Mouse (Mus musculus) macrophage (primary cell): ENCODE results near the gene Coro1a. TPM values are rescaled to one million over a fixed set of nuclear protein-coding genes. Genes with fewer than 3 reads are reported as not detected.

Experiments used
- H3K27ac ChIP-seq: fragments of 350-480 bp; formaldehyde crosslinking; 2 replicates; pipeline ENCODE4 v1.9.0; 2021
- H3K36me3 ChIP-seq: fragments of 350-480 bp; formaldehyde crosslinking; 2 replicates; pipeline ENCODE4 v1.9.0; 2021; ENCODE audit errors: inconsistent target
- H3K4me3 ChIP-seq: fragments of 350-480 bp; formaldehyde crosslinking; 2 replicates; pipeline ENCODE4 v1.9.0; 2021; ENCODE audit errors: inconsistent target
- H3K79me2 ChIP-seq: fragments of 350-480 bp; formaldehyde crosslinking; 2 replicates; pipeline ENCODE4 v1.9.0; 2021; ENCODE audit errors: inconsistent target
- WGBS: methylation state at CpG from one replicate; pipeline ENCODE4 v1.1.7; 2026; ENCODE audit warnings: inconsistent platforms; ENCODE audit not compliant: missing documents; 5-methylcytosine and 5-hydroxymethylcytosine counted together
- polyA plus RNA-seq: library from polyadenylated mRNA; stranded (reverse); fragments of 250-400 nt; gene quantifications from 3 replicates; pipeline ENCODE4 v1.2.4, GENCODE M21; 2018; ENCODE audit warnings: inconsistent platforms

Gene Coro1a
- polyA plus RNA-seq, 1 experiment from 2014 or later, result 69.4 TPM

DNA sequence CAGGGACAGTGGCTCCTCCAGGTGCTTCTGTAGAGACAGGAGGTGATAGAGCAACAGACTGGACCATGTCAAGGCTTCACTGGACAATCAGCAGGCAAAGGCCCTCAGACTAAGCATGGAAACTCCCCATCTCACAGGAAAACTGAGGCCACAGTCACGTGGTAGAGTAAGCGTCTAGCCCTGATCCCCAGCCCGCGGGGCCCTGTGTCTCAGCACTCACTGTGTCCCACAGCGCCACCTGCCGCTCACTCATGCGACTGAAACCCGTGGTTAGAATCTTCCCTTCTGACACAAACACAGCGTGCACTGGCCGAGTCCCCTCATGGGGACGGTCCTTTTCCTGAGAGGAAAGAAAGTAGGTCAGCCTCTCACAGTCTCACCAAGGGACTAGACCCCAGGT is 6.5 kb downstream of the Coro1a start:
- WGBS, result under 1% methylated on average over 11 of the region's 11 CpGs
- peak overlapping the region; percentile 98 for H3K27ac ChIP-seq
- H3K79me2 ChIP-seq, result peaks cover 79% of the 10 kb centered on the region
- peaks cover 23% of the 10 kb centered on the region for H3K36me3 ChIP-seq
- peak overlapping the region; percentile 93; the same call in 1 of the 2 replicates for H3K4me3 ChIP-seq

DNA sequence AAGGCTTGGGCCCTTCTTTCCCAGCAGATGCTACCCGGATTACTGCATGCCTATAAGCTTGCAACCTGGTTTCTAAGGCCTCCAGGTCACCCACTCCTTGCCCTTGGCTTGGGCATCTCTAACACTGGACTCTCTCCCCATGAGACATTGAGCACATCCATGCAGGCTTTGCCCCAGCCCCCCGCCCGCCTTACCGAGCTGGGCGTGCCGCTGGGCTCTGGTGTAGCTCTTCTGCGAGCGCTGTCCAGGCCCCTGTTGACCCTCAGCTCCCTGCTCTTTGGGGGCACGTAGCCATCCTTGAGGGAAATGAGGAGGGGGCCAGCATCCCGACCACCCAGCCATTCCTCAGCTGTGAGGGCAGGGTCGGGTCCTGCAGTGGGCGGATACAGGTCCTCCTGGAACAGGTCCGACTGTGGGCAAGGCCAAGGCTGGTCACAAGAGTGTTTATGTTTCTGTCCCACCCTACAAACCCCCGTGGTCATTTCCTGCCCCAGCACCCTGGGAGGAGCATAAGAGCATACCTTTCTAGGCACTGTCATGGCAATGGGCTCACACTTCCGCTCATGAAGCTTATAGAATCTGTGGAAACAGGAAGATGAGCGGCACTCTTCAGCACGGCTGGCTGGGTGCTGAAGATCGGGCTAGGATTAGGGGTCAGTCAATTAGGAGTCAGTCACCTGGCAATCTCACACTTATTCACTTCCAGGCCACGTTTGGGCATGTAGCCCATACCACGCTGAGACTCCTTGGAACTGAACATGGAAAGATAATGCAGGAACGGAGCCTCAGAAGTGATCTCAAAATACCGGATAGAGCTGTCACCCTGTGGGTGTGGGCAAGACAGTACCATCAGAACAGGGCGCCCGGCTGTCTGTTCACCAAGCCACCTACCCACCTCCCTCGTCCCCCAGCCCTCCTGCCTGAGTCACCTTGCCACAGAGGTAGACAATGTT is 7.2 kb downstream of the Coro1a start:
- peak overlapping the region; percentile 98 for H3K27ac ChIP-seq
- 84% methylated on average over 21 of the region's 25 CpGs for WGBS
- peaks cover 23% of the 10 kb centered on the region for H3K36me3 ChIP-seq
- H3K4me3 ChIP-seq, result no peak overlapping the region; the same call in 1 of the 2 replicates
- peaks cover 82% of the 10 kb centered on the region for H3K79me2 ChIP-seq

DNA sequence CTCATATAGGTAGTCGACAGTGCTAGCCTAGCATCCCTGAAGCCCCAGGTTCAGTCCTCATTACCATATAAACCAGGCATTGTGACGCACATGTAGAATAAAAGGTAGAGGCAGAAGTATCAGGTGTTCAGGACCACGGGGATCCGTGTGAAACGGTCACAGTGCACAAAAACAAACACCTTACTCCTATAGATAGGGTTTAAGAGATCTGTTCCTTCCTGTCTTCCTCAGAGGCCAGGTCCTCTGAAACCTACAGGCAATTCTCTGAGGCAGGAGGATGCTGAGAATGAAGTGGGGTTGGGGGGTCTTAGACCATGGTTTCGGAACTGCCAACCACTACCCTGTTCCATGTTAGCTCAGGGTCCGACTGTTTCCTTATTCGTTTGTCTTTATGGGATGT is 9.7 kb downstream of the Coro1a start:
- Histone ChIP-seq H3K79me2 (peaks cover 82% of the 10 kb centered on the region), H3K27ac (peak overlapping the region; percentile 94; the same call in 1 of the 2 replicates), H3K36me3 (peaks cover 23% of the 10 kb centered on the region), H3K4me3 (no peak overlapping the region)
- WGBS, result 84% methylated on average over 8 of the region's 8 CpGs

DNA sequence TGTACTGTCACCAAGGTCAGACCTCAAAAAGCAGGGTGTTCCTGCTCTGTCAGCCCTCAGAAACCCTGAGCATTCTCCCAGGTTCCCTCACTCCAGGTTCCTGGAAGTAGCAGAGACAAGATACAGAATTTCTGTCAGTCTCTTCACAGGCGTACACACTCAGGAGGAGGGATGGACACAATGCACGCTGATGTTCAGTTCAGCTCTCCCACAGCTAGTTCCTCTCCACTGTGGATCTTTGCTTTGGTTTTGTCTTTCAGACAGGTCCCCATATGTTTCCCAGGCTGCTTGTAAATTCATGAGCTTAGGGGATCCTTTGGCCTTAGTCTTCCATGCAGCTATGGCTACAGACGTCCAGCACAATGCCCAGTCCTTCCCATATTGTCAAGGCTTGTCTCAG is 10.7 kb downstream of the Coro1a start:
- H3K79me2 ChIP-seq, result peaks cover 76% of the 10 kb centered on the region
- peak overlapping the region; percentile 87 for H3K4me3 ChIP-seq
- H3K27ac ChIP-seq, result peak overlapping the region; percentile 94
- WGBS, result 49% methylated on average over 3 of the region's 3 CpGs
- peaks cover 28% of the 10 kb centered on the region for H3K36me3 ChIP-seq

DNA sequence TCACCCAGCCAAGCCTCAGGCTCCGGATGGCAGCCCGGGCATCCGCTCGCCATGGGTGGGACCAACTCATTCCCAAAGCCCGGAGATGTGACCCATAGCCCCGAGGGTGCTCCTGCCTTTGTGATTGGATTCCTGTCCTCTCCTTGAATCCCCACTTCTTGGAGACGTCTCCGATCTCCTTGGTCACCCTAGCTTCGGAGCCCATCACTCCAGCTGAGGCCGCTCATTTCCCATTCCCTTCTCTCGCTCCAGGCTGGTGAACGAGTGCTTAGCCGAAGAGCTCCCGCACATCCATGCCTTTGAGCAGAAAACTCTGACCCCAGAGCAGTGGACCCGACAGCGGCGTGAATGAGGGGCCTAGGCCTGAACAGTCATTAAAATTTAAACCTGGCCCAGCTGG is 11.3 kb downstream of the Coro1a start:
- peak overlapping the region; percentile 94 for H3K27ac ChIP-seq
- peak overlapping the region; percentile 87 for H3K4me3 ChIP-seq
- peaks cover 33% of the 10 kb centered on the region for H3K36me3 ChIP-seq
- H3K79me2 ChIP-seq, result peaks cover 70% of the 10 kb centered on the region
- WGBS, result 10% methylated on average over 17 of the region's 17 CpGs

DNA sequence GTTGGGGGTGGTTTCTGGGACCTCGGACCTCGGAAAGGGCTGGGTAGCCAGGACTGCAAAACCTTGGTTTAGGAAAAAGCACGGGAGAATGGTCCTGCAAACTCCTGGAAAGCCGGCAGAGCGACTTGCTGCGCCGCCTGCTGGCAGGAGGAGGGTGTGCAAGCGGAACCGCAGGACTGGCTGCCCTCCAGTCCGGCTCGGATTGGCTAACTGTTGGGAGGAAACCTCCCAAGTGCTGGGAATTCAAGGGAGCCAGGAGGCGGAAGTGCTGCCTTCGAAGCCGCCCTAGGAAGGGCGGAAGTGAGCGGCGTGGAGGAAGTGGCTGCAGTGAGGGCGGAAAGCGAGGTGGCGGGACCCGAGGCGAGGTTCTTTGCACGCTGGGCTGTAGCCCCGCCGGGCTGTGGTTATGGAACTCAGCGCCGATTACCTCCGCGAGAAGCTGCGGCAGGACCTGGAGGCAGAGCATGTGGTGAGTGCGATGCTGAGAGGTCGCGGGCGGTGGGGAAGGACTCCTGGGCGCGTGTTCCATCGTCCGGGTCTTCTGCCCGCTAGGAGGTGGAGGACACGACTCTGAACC is 11.9 kb downstream of the Coro1a start, which contains the start of gene Slx1b:
Gene Slx1b, minus strand, starts transcription at position 154 of the 577 bp plus-strand sequence.
- H3K79me2 ChIP-seq, result peaks cover 64% of the 10 kb centered on the region
- peaks cover 36% of the 10 kb centered on the region for H3K36me3 ChIP-seq
- peak within 1 kb of the TSS; percentile 87 for H3K4me3 ChIP-seq
- H3K27ac ChIP-seq, result peak within 1 kb of the TSS; percentile 94
- under 1% methylated on average over 40 of the region's 40 CpGs for WGBS

DNA sequence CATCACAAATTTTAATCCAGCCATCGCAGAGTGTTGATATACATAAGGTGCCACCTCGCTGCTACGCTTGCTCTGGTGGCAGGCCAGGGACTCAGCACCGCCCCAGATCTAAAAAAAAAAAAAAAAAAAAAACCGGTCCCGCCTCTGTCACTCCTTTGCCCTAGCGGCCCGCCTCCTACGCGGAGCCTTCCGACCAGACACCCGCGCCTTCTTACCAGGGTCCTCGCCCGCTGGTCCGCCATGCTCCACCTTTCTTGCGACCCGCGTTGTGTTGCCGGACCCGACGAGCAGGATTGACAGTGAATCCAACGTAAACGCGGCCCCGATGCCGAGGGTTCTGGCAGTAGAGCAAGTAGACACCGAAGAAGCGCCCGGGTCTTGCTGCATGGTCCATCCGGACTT is 12.4 kb downstream of the Coro1a start, which contains the start of gene Bola2:
Gene Bola2, plus strand, starts transcription at position 192 of the 402 bp plus-strand sequence.
- H3K36me3 ChIP-seq, result peaks cover 30% of the 10 kb centered on the region
- peak within 1 kb of the TSS; percentile 94 for H3K27ac ChIP-seq
- H3K4me3 ChIP-seq, result peak within 1 kb of the TSS; percentile 87
- WGBS, result under 1% methylated on average over 29 of the region's 31 CpGs
- peaks cover 59% of the 10 kb centered on the region for H3K79me2 ChIP-seq

DNA sequence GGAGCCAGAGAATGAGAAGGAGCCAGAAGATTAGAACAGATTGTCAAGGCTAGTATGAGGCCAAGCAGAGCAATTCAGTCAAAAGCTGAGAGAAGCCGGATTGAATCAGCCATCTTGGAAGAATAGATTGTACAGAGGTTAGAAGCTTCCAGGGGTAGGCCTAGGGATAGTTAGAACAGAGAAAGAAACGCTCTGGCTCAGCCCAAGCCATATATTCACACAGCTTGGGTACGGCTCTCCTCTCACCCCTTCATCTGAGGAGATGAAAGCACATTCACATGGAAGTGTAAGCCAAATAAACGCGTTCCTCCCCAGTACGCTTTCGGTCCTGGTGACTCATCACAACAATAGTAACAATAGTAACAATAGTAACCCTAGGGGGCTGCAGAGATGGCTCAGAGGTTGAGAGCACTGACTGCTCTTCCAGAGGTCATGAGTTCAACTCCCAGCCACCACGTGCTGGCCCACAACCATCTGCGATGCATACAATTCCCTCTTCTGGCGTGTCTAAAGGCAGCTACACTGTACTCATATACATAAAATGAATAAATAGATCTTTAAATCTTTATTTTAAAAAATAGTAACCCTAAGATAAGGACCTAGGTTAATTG is 13.0 kb downstream of the Coro1a start:
- Histone ChIP-seq H3K27ac (no peak overlapping the region; the same call in none of the 2 replicates), H3K4me3 (peak overlapping the region; percentile 87), H3K36me3 (peaks cover 24% of the 10 kb centered on the region), H3K79me2 (peaks cover 52% of the 10 kb centered on the region)
- WGBS, result 73% methylated on average over 9 of the region's 10 CpGs

DNA sequence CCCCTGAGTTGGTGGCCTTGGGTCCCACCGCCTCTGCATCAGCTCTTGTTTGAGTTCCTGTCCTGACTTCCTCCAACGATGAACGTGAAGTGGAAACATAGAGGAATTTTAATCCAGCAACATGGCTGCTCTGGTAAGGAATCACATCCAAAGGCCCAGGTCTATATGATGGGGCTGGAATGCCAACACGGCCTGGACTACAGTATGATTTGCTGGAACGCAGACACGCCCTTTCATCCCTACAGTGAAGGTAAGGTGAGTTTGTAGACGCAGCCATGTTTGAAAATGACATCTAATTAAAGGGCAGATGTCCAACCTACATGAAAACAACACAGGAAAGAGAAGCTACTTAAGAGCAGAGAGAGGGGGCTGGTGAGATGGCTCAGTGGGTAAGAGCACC is 13.8 kb downstream of the Coro1a start:
- Histone ChIP-seq H3K27ac (no peak overlapping the region), H3K79me2 (peaks cover 44% of the 10 kb centered on the region), H3K4me3 (no peak overlapping the region), H3K36me3 (peaks cover 16% of the 10 kb centered on the region; the same call in 1 of the 2 replicates)
- 79% methylated on average over 7 of the region's 7 CpGs for WGBS

DNA sequence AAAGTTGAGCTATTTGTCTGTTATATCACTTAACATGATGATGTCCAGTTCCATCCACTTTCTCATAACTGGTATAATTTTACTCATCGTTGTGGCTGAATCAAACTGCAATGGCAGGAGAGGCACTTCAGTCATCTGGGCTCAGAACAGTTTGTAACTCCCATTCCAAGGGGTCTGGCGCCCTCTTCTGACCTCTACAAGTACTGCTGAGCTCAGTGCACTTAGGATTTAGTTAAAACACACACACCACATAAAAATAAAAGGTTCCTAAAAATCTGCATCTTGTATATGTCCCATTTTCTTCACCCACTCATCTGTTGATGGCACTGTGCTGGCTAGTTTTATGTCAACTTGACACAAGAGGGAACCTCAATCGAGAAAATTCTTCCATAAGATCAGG is 14.3 kb downstream of the Coro1a start:
- WGBS, result 0% methylated on average over 2 of the region's 3 CpGs
- peaks cover 15% of the 10 kb centered on the region; the same call in 1 of the 2 replicates for H3K36me3 ChIP-seq
- no peak overlapping the region for H3K4me3 ChIP-seq
- peaks cover 40% of the 10 kb centered on the region for H3K79me2 ChIP-seq
- H3K27ac ChIP-seq, result no peak overlapping the region

DNA sequence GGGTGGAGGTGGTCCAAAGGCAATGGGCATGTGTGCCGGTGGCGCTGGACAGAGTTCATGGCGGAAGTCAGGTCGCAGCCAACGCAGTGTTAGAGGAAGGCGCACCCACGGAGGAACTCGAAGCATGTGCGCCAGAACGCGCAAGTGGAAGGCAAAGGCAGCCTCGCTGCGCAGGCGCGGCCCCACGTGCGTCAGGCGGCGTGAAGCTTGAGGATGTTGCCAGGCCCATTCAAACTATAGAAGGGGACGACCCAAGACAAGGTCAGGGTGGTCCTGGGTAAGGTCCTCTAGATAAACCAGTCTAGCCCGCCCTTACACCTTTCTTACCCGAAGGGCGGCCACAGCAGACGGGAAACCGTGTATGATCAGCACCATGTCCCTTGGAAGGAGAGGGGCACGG is 15.2 kb downstream of the Coro1a start:
- Histone ChIP-seq H3K4me3 (no peak overlapping the region), H3K79me2 (peaks cover 34% of the 10 kb centered on the region), H3K36me3 (peaks cover 15% of the 10 kb centered on the region; the same call in 1 of the 2 replicates), H3K27ac (no peak overlapping the region)
- WGBS, result 86% methylated on average over 23 of the region's 26 CpGs

DNA sequence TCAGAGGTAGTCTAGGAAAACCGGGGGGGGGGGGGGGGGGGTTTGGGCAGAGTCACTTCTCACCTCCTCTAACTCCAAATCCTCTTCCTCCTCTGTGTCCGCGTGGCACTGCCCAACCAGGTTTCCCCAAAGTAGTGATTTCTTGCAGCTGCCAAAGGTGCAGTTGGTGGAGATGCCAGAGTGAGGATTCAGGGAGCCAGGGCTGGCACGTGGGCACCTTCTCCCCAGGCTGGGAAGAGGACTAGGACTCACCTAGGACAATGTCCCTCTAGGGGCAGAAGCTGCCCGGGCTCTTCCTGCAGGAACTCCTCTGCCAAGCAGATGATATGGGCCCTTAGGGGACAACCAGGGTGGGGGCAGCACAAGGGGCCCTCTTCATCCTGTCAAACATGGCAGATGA is 15.9 kb downstream of the Coro1a start:
- Histone ChIP-seq H3K27ac (no peak overlapping the region), H3K36me3 (peaks cover 15% of the 10 kb centered on the region; the same call in 1 of the 2 replicates), H3K4me3 (no peak overlapping the region), H3K79me2 (peaks cover 29% of the 10 kb centered on the region)
- 92% methylated on average over 5 of the region's 5 CpGs for WGBS

DNA sequence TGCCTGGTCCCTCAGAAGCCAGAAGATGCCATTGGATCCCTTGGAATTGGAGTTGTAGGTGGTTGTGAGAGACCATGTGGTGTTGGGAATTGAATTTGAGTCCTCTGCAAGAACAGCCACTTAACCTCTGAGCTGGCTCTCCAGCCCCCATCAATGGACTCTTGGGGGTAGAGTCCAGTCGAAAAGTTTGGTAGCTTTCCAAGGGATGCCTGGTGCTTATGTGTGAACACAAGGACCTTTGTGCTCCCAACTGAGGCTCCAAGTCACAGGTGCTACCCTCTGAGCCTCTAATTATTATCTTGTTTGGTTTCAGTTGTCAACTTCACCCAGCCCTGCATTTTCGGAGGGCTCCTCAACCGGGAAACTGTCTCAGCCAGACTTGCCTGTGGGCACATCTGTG is 16.9 kb downstream of the Coro1a start:
- H3K27ac ChIP-seq, result no peak overlapping the region
- no peak overlapping the region for H3K4me3 ChIP-seq
- 89% methylated on average over 3 of the region's 3 CpGs for WGBS
- peaks cover 20% of the 10 kb centered on the region for H3K79me2 ChIP-seq
- peaks cover 15% of the 10 kb centered on the region; the same call in 1 of the 2 replicates for H3K36me3 ChIP-seq

DNA sequence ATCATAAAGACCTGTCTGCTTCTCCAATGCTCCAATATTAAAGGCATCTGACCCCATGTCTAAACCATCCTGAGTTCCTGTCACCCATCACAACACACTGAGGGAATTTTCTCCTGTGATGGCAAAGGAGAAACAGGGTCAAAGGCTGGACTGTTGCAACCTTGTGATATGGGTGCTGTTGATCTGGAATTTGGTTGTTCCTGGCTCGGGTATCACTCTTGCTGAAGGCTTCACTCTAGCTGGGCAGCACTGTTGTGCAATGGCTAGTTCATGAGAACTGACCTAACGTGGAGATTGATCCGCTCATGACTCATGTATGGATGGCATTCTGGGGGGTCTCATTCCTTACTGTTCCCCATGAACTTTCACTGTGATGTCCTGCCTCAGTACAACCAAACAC is 18.6 kb downstream of the Coro1a start:
- Histone ChIP-seq H3K36me3 (peaks cover 15% of the 10 kb centered on the region; the same call in 1 of the 2 replicates), H3K4me3 (no peak overlapping the region), H3K27ac (no peak overlapping the region), H3K79me2 (peaks cover 9% of the 10 kb centered on the region; the same call in 1 of the 2 replicates)
- WGBS, result 83% methylated on average over 3 of the region's 3 CpGs
